Mouse (Mus musculus) left cerebral cortex, adult 18-20 months (tissue): Measurements from ENCODE around the gene Rhox12. TPM values are rescaled to one million over a fixed set of nuclear protein-coding genes. Genes with fewer than 3 reads are reported as not detected.

Source experiments
- DNase-seq, 2 experiments: peaks; one replicate each; pipeline ENCODE4 v3.0.0; 2021 to 2022; ENCODE audit warnings: low spot score in 2 of 2, mixed read lengths in 1 of 2
- long read RNA-seq, 2 experiments: library from polyadenylated mRNA; stranded (forward); transcript quantifications; one replicate each; pipeline ENCODE4 v2.0.0; 2021
- total RNA-seq, 2 experiments: library from RNA; stranded (reverse); gene quantifications; 2 replicates each; pipeline ENCODE4 v1.2.3; 2021

The Rhox12 gene
- not detected for total RNA-seq
- long read RNA-seq, experiment 1, result 0 reads
- long read RNA-seq, experiment 2, result 0 reads

DNA sequence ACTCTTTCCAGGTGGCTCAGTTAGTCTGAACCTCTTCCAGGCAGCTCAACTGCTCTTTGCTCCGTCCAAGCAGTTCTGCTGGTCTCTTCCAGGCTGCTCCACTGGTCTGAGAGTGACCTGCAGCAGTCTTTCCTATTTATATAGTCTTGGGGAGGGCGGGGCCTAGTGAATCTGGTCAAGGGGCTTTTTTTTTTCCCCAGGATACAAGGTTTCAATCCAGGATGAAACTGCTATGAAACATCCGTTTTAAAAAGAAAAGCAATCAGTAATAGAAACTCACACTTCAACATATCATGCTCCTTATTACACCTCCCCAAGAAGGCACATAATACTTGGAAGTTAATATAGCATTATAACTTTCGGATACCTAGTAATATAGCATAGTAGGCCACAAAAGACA lies at the start of gene Rhox12:
Gene Rhox12 (minus strand): TSS at position 101 of the 400 bp plus-strand sequence.
- DNase-seq, result no peak

DNA sequence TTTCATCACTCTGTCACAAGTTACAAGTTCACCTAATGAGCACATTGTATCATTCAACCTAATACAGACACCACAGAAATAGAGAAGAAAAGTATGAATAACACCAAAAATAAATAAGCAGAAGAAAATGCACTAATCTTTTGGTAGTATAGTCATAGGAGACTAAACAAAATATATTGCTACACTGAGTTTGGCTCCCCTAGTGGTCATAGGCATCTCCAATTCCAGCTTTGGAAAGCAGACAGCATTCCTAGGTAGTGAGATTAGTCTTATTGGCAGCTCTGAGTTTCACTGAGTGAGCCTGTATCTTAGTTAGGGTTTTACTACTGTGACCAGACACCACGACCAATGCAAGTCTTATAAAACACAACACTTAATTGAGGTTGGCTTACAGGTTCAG lies 48.4 kb upstream of the Rhox12 start:
- DNase-seq, result no peak

DNA sequence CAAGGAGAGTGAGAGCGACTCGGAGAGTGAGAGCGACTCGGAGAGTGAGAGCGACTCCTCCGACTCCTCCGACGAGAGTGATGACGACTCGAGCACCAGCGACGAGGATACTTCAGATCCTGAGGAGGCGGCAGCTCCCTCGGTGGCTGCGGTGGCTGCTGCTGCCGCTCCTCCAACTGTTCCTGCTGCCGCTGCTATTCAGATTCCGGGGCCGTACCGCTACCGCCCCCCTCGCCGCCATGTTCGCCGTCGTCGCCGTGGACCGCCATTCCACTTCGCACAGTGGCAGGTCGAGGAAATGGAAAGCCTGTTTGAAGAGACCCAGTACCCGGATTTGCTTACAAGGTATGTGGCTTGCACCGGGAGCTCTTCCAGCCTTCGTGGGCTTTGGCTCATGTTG lies 10.8 kb upstream of the Rhox12 start:
- DNase-seq, result no peak

DNA sequence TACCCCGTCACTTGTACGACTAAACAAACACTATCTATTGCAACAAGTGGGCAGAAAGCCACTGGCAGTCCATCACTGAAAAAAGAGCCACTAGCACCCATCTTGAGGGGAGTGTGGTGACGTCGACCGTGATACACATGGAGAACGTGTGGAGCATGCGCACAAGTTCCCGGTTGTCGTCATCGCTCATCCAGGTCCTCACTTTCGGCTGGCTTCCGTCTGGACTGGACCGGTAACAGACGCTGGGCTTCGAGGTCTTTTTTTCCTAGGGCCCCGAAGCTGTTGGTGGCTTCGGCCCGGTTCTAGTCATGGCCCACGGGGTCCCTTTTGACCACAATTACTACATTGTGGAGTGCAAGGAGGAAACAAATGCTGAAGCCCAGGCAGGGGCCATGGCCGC lies 10.3 kb upstream of the Rhox12 start, which contains the start of gene Rhox13:
Gene Rhox13 (plus strand): TSS at position 238 of the 400 bp plus-strand sequence.
- DNase-seq, result no peak

DNA sequence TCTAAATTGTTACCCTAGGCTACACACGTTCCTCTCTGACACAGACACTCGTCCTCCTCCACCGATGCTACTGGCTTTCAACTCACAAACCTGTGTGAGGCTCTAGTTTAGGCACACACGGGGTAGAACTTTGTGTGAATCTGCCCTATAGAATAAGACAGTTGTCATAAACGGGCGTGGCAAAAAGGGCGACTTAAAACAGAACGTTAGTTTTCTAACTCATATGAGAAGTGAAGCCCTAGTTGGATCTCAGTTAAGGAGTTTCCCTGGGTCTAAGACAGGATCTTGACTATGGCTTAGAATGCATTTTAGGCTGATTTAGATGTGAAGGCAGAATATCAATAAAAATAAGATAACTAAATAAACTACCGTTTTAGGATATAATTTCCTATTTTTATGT lies 25.7 kb downstream of the Rhox12 start, which contains the start of gene Rhox11:
Gene Rhox11 (minus strand): TSS at position 101 of the 400 bp plus-strand sequence.
- DNase-seq, result no peak

DNA sequence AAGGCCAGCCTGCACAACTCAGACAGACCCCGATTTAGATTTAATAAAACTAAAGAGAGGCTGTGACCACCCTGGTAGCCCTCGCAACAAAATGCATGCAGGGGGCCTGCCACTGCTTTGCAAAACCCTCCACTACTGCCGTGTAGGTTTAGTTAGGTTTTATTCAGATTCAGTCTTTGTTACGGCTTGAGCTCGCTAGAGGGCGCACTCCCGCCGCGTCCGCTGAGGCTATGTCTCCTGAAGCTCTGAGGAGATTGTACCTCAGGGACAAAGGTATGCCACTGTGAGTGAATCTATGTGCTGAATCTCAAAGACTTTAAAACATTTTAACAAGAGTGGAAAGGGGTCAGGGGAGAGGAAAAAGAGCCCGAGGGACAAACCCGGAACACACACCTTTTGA lies 26.5 kb downstream of the Rhox12 start:
- DNase-seq, result peak; percentile 44 to 45

DNA sequence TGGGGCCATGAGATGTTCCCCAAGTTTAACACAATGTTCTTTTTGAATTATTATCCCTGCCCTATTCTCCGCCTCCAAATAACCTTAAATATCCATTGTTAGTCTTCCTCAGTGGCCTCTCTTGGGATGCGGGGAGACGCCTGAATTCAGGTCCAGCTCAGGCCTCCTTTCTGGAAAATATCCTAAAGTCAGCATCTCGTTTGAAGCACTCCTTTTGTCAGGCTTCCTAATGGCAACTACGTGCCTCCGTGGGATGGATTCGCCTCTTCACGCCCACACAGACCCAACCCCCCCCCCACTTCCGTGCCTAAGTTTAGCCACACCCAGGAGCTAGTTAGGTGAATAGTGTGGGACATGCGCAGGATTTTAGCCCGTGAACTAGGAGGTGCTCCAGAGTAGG lies 44.5 kb downstream of the Rhox12 start, which contains the start of gene Rhox10:
Gene Rhox10 (plus strand): TSS at position 301 of the 400 bp plus-strand sequence.
- DNase-seq, result no peak

DNA sequence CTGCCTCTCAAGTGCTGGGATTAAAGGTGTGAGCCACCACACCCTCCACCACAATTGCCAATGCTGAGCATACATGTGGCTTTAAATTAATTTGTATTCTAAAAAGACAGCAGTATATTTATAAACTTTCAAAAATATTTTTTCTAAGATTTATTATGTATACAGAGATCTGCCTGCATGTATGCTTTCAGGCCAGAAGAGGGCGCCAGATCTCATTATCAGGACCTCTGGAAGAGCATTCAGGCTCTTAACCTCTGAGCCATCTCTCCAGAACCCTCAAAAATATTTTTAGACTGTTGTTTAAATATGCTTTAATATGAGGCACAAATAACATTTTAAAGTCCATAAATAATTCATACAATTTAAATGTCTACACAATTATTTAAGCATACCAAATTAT lies 49.2 kb downstream of the Rhox12 start:
- DNase-seq, result peak in 1 of 2 experiments; percentile 5

Other genes starting within 250 kb of the Rhox12 start
- gene Rhox8, start 232.0 kb downstream of the Rhox12 start, total RNA-seq, result not detected
- gene Rhox7b, start 213.7 kb downstream of the Rhox12 start, total RNA-seq, result not detected
- not detected for gene Rhox9, start 209.1 kb downstream of the Rhox12 start, total RNA-seq
- not detected for gene Btg1-ps1, start 92.1 kb downstream of the Rhox12 start, total RNA-seq
- gene Btg1-ps2, start 67.8 kb downstream of the Rhox12 start, total RNA-seq, result not detected
- gene Rhox10, start 44.4 kb downstream of the Rhox12 start, total RNA-seq, result not detected
- not detected for gene Rhox11, start 25.8 kb downstream of the Rhox12 start, total RNA-seq
- gene Rhox13, start 10.3 kb upstream of the Rhox12 start, total RNA-seq, result not detected
- 10 to 100 TPM; 22.5 to 26.7 TPM for gene Zbtb33, start 78.9 kb upstream of the Rhox12 start, total RNA-seq
- gene Tmem255a, start 141.5 kb upstream of the Rhox12 start, total RNA-seq, result 10 to 100 TPM; 17.7 to 23.5 TPM
- gene Atp1b4, start 205.3 kb upstream of the Rhox12 start, total RNA-seq, result not detected